ENCODE assay signal across 7 mouse cellular contexts in the genomic region with DNA sequence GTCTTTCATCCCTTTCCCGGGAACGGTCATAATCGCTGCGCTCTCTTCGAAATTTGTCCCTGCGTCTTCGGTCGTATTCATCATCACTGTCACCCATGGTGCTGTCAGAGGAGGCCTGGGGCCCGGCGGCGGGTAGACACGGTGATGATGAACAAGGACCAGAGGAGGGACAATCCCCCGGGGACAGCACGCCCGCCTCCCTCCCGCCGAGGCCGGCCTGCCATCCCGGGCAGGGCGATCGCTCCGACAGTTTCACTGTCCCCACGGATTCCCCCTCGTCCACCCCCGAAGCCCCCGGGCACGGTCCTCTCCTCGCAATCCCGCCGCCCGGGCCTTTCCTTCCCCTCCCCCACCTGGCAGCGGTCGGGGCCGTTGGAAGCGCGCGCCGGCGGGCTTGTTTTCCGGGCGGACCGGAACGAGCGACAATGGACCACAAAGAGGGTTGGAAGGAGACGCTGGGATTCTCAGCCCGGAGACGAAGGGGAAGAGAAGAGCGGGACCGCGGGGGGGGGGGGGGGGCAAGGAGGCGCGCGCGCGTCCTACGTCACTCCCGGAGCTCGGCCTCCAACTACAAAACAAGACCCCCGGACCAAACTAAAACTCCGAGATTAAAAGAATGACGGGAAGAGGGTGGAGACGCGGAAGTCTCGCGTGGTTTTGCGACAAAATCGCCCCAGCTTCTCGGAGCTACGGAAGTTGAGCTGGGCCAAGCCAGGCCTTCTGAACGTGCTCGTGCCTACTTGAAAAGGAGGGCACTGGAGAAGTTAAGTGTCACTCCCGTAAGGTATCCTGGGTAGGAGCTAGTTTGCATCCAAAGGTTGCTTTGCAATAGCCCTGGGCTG. TPM values are rescaled to one million over a fixed set of nuclear protein-coding genes. Genes with fewer than 3 reads are reported as not detected.
A peak's percentile ranks its signal among the peaks of the same experiment; 100 is the strongest.
DNase-seq lines count a peak whose midpoint lies in the region; ATAC-seq lines count a peak whose summit lies in the region.

A gene (minus strand): TSS at position 604 of the 842 bp plus-strand sequence.

- H3K27me3 ChIP-seq in midbrain, embryonic 10.5 days (ENCODE audit: low read depth, poor library complexity, severe bottlenecking), result no peaks in the 10 kb centered on the region

- H3K36me3 ChIP-seq in midbrain, embryonic 10.5 days, result peaks cover 78% of the 10 kb centered on the region

- peak; percentile 89 for ATAC-seq in inflammation-experienced regulatory T-cells, adult 6 months

- 0 out of 2 replicates have a peak, but pooled peaks cover 5% of the 10 kb centered on the region for H3K9me3 ChIP-seq in midbrain, embryonic 10.5 days (replicated peaks)

- 1% methylated on average over 72 of the region's 72 CpGs for WGBS in midbrain, embryonic 10.5 days

- peak; percentile 80 to 86 for DNase-seq in adrenal gland, adult 18-20 months (ENCODE audit: low spot score in 2 of 2)
- peak; percentile 98 for DNase-seq in embryo, embryonic 10.5 days (ENCODE audit: low spot score)
- peak; percentile 91 for DNase-seq in gastrocnemius, postnatal 14 days
- DNase-seq in left cerebral cortex, postnatal 25 days (ENCODE audit: low spot score in 2 of 2), result peak; percentile 93 to 97
- peak; percentile 95 for DNase-seq in midbrain, embryonic 10.5 days (ENCODE audit: low spot score)
- DNase-seq in right cerebral cortex, postnatal 4 days, result peak; percentile 85

- H3K4me3 ChIP-seq in midbrain, embryonic 10.5 days, result peak within 1 kb of the TSS; percentile 98

- intact Hi-C loops in gastrocnemius, postnatal 14 days (cut with DNase I; ENCODE audit: low total_unique reads), result no loop called here
- intact Hi-C loops in left cerebral cortex, postnatal 25 days (cut with DNase I), result loop anchor here (2.0 kb wide), 1 partner anchor 20 kb away; a partner anchor contains a TSS

- peak within 1 kb of the TSS; percentile 97 for H3K27ac ChIP-seq in midbrain, embryonic 10.5 days (replicated peaks)

- H3K4me1 ChIP-seq in midbrain, embryonic 10.5 days, result peaks cover 45% of the 10 kb centered on the region

RNA-seq across cellular contexts. Expression of the gene that starts here (rescaled TPM):
- total RNA-seq in adrenal gland, adult 18-20 months (2021), result 100 to 1,000 TPM; 169 to 174 TPM
- 10 to 100 TPM; 39.0 to 40.6 TPM for total RNA-seq in gastrocnemius, postnatal 14 days (2021)
- 10 to 100 TPM; 58.1 to 76.1 (median 61.2) TPM for polyA plus RNA-seq in inflammation-experienced regulatory T-cells, adult 6 months (2017; shearing (Covaris generic))
- total RNA-seq in left cerebral cortex, postnatal 25 days (2021), result 100 to 1,000 TPM; 176 to 178 TPM
- 190 and 192 TPM in 2 replicates for polyA plus RNA-seq in midbrain, embryonic 10.5 days (2016; fragmentation: Nextera tagmentation; extraction: Ambion mirVana)

Comparison
In these comparisons a context has a peak if more than half of its experiments do, and no peak if none do; other contexts are left out.
1. Peak in every context shown above with its lines: DNase-seq, ATAC-seq, H3K4me3 ChIP-seq and H3K27ac ChIP-seq.
2. RNA of the gene that starts here (total RNA-seq): 176 to 178 TPM in left cerebral cortex, postnatal 25 days and 169 to 174 TPM in adrenal gland, adult 18-20 months; 39.0 to 40.6 TPM in gastrocnemius, postnatal 14 days; every median in the first group is over 4 times any median in the second.